Mouse (Mus musculus): ENCODE data around the gene Ssxb1. TPM values are rescaled to one million over a fixed set of nuclear protein-coding genes. Genes with fewer than 3 reads are reported as not detected.

Ssxb1 gene
- polyA plus RNA-seq (2014; fragmentation: Illumina TruSeq; extraction: RNeasy Lipid Tissue Mini Kit (QIAGEN cat#74804); ENCODE audit: low read depth, low replicate concordance), result not detected

DNA sequence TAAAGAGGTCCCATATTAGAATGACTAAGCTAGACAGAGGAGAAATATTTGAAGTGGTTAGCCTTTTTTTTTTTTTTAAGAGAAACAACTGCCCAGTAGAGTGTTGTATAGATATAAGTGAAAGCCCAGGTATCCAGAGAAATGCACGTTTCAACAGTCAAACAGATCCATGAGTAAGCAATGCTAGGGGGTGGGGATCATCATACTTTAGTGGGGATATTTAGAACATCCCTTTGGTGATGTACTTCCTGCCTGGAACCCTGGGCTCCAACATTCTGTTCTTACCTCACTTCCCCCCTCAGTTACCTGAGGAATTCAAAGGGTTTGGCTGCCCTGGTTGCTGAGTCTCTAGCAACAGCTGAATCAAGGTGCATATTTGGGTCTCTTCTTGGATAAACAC lies at the start of gene Ssxb1:
TSS of gene Ssxb1 (plus strand) at position 301 of the 400 bp plus-strand sequence.

DNA sequence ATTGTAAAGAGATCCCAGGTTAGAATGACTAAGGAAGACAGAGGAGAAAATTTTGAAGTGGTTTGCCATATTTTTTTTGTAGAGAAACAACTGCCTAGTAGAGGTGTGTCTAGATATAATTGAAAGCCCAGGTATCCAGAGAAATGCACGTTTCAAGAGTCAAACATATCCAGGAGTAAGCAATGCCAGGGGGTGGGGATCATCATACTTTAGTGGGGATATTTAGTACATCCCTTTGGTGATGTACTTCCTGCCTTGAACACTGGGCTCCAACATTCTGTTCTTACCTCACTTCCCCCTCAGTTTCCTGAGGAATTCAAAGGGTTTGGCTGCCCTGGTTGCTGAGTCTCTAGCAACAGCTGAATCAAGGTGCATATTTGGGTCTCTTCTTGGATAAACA lies 46.4 kb upstream of the Ssxb1 start, which contains the start of gene Ssxb9:
TSS of gene Ssxb9 (plus strand) at position 301 of the 400 bp plus-strand sequence.

DNA sequence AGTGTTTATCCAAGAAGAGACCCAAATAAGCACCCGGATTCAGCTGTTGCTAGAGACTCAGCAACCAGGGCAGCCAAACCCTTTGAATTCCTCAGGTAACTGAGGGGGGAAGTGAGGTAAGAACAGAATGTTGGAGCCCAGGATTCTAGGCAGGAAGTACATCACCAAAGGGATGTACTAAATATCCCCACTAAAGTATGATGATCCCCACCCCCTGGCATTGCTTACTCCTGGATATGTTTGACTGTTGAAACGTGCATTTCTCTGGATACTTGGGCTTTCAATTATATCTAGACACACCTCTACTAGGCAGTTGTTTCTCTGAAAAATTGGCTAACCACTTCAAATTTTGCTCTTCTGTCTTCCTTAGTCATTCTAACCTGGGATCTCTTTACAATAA lies 48.5 kb downstream of the Ssxb1 start, which contains the start of gene Ssxb2:
TSS of gene Ssxb2 (minus strand) at position 101 of the 400 bp plus-strand sequence.

Other genes with a start within 250 kb of the Ssxb1 start
- 0.20 TPM for gene Tbc1d25, start 237.1 kb upstream of the Ssxb1 start, polyA plus RNA-seq (2014; fragmentation: Illumina TruSeq; extraction: RNeasy Lipid Tissue Mini Kit (QIAGEN cat#74804); ENCODE audit: low read depth, low replicate concordance)
- 45.3 TPM for gene Ebp, start 219.8 kb upstream of the Ssxb1 start, polyA plus RNA-seq (2014; fragmentation: Illumina TruSeq; extraction: RNeasy Lipid Tissue Mini Kit (QIAGEN cat#74804); ENCODE audit: low read depth, low replicate concordance)
- 2.0 TPM for gene Porcn, start 206.8 kb upstream of the Ssxb1 start, polyA plus RNA-seq (2014; fragmentation: Illumina TruSeq; extraction: RNeasy Lipid Tissue Mini Kit (QIAGEN cat#74804); ENCODE audit: low read depth, low replicate concordance)
- 12.2 TPM for gene Ftsj1, start 160.9 kb upstream of the Ssxb1 start, polyA plus RNA-seq (2014; fragmentation: Illumina TruSeq; extraction: RNeasy Lipid Tissue Mini Kit (QIAGEN cat#74804); ENCODE audit: low read depth, low replicate concordance)
- not detected for gene Slc38a5, start 142.2 kb upstream of the Ssxb1 start, polyA plus RNA-seq (2014; fragmentation: Illumina TruSeq; extraction: RNeasy Lipid Tissue Mini Kit (QIAGEN cat#74804); ENCODE audit: low read depth, low replicate concordance)
- gene Ssxb10, start 85.9 kb upstream of the Ssxb1 start, polyA plus RNA-seq (2014; fragmentation: Illumina TruSeq; extraction: RNeasy Lipid Tissue Mini Kit (QIAGEN cat#74804); ENCODE audit: low read depth, low replicate concordance), result not detected
- not detected for gene Ssxb9, start 46.3 kb upstream of the Ssxb1 start, polyA plus RNA-seq (2014; fragmentation: Illumina TruSeq; extraction: RNeasy Lipid Tissue Mini Kit (QIAGEN cat#74804); ENCODE audit: low read depth, low replicate concordance)
- not detected for gene Ssxb2, start 48.4 kb downstream of the Ssxb1 start, polyA plus RNA-seq (2014; fragmentation: Illumina TruSeq; extraction: RNeasy Lipid Tissue Mini Kit (QIAGEN cat#74804); ENCODE audit: low read depth, low replicate concordance)
- not detected for gene Gm14459, start 111.6 kb downstream of the Ssxb1 start, polyA plus RNA-seq (2014; fragmentation: Illumina TruSeq; extraction: RNeasy Lipid Tissue Mini Kit (QIAGEN cat#74804); ENCODE audit: low read depth, low replicate concordance)
- gene Ssxb6, start 134.9 kb downstream of the Ssxb1 start, polyA plus RNA-seq (2014; fragmentation: Illumina TruSeq; extraction: RNeasy Lipid Tissue Mini Kit (QIAGEN cat#74804); ENCODE audit: low read depth, low replicate concordance), result not detected
- gene Ssxb3, start 178.5 kb downstream of the Ssxb1 start, polyA plus RNA-seq (2014; fragmentation: Illumina TruSeq; extraction: RNeasy Lipid Tissue Mini Kit (QIAGEN cat#74804); ENCODE audit: low read depth, low replicate concordance), result not detected